Mouse (Mus musculus) thymus, adult 2 months (tissue): ENCODE measurements around the gene Ldlr.

ENCODE experiments used
- CTCF ChIP-seq: fragments of 200-500 bp; IDR thresholded peaks from 2 replicates; pipeline ENCODE4 v1.5.1; 2012; ENCODE audit warnings: mild to moderate bottlenecking, control low read depth, low read length, moderate library complexity, borderline replicate concordance; ENCODE audit not compliant: control insufficient read depth, poor library complexity, insufficient read depth; ENCODE audit errors: extremely low read depth
- POLR2A ChIP-seq: fragments of 200-500 bp; IDR thresholded peaks from 2 replicates; pipeline ENCODE4 v1.6.1; 2012; ENCODE audit warnings: mild to moderate bottlenecking, low read length, control low read depth, moderate library complexity; ENCODE audit not compliant: control insufficient read depth, poor library complexity, insufficient read depth; ENCODE audit errors: extremely low read depth

DNA sequence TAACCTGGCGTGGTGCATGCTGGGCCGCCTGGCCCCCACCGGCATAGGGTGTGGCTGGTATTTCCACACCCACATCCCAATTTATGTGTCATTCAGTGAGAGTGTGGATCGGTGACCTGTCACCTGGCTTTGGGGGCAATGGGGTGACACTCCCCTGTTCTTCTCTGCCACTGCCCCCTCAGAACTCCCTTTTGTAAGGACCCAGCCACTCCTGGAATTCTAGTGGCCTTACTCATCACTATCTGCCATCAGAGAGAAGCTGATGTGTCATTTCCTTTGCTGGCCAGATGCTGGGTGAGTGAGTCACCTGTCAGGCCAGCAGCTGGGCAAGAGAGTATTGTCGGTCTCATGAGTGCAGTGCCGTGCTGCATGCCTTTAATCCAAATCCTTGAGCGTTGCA is 6.0 kb downstream of the Ldlr start:
- no peak for TF ChIP-seq CTCF
- TF ChIP-seq POLR2A = no peak
